Comparison of ENCODE assay signal across 24 mouse cellular contexts in the genomic region with DNA sequence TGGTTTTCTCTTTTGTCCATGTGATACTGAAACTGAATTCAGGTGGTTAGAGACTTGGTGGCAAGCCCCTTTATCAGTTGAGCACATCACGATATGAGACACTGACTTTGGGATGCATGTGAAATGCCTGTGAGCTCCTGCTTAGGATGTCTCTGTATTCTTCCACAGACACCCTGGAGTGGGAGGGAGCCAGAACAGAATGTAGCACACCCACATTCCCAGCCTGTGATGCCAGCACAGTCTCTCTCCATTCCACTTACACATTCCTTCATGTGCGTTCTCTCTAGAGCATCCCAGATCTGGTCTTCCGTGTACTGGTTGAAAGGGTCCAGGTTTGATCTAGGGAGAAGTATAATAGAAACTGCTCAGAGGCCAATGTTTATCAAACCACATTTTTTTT. TPM values are rescaled to one million over a fixed set of nuclear protein-coding genes. Genes with fewer than 3 reads are reported as not detected.
DNase-seq lines count a peak whose midpoint lies in the region; ATAC-seq lines count a peak whose summit lies in the region.
"Had no signal": no experiment of that assay in that cellular context is flagged by ENCODE, and none has a peak within 500 bp of the region (broad histone marks: within the 10 kb centered on the region; RNA-seq: fewer than 3 reads in every experiment).

No protein-coding gene starts in this region.

- no peak overlapping the region for H3K27ac ChIP-seq in kidney, embryonic 14.5 days (ENCODE audit: low read depth, low read length)
- H3K27ac ChIP-seq: hindbrain, embryonic 15.5 days; midbrain, embryonic 10.5 days; neural tube, embryonic 12.5 days had no signal

- peak; percentile 9 for DNase-seq in Muller cell, postnatal 12 days (ENCODE audit: inconsistent ontology term)
- DNase-seq in frontal cortex, adult 2 months (ENCODE audit: extremely low spot score in 1 of 2, low spot score in 1 of 2): peak; percentile 81 to 82
- DNase-seq in layer of hippocampus, adult 9-10 months (ENCODE audit: low spot score): peak; percentile 45
- DNase-seq in left cerebral cortex, postnatal 25 days (ENCODE audit: low spot score in 2 of 2): peak; percentile 67 to 95
- DNase-seq in cerebellum, adult 11-12 months: no peak
- DNase-seq in gastrocnemius, postnatal 36 days: no peak
- DNase-seq in kidney, adult 18-20 months: no peak
- DNase-seq: adrenal gland, postnatal 25 days; cerebellum, adult 9-10 months; gastrocnemius, postnatal 10 days; heart, postnatal 14 days; kidney, postnatal 10 days; liver; lung, adult 18-20 months had no signal

- ATAC-seq in kidney, embryonic 14.5 days (ENCODE audit: low FRiP score, low TSS enrichment): no peak
- ATAC-seq: activated CD4-positive, CD25-positive, alpha-beta regulatory T cell, adult 4 months; intestine, postnatal 0 days had no signal

- no peaks in the 10 kb centered on the region for H3K9me3 ChIP-seq in kidney, embryonic 14.5 days (ENCODE audit: control insufficient read depth, low read length)
- H3K9me3 ChIP-seq: hindbrain, embryonic 15.5 days; midbrain, embryonic 10.5 days; neural tube, embryonic 12.5 days had no signal

- no peaks in the 10 kb centered on the region for H3K4me1 ChIP-seq in kidney, embryonic 14.5 days (ENCODE audit: control insufficient read depth, insufficient read depth, low read length)
- H3K4me1 ChIP-seq: hindbrain, embryonic 15.5 days; midbrain, embryonic 10.5 days; neural tube, embryonic 12.5 days had no signal

- H3K9ac ChIP-seq in kidney, embryonic 14.5 days (ENCODE audit: low read depth, low read length): no peak overlapping the region
- H3K9ac ChIP-seq: hindbrain, embryonic 15.5 days; neural tube, embryonic 12.5 days had no signal

- H3K27me3 ChIP-seq in kidney, embryonic 14.5 days (ENCODE audit: control insufficient read depth, insufficient read depth, low read length): no peaks in the 10 kb centered on the region
- H3K27me3 ChIP-seq: hindbrain, embryonic 15.5 days; neural tube, embryonic 12.5 days had no signal

- WGBS in kidney, embryonic 14.5 days: 92% methylated on average over 3 of the region's 3 CpGs

- peaks cover 21% of the 10 kb centered on the region for H3K36me3 ChIP-seq in kidney, embryonic 14.5 days (ENCODE audit: control insufficient read depth, insufficient read depth, low read length)

- no peak overlapping the region for H3K4me3 ChIP-seq in kidney, embryonic 14.5 days (ENCODE audit: low read length)
- H3K4me3 ChIP-seq: hindbrain, embryonic 15.5 days; midbrain, embryonic 10.5 days; neural tube, embryonic 12.5 days had no signal

- intact Hi-C loops in left cerebral cortex, postnatal 25 days (cut with DNase I): no loop called here
- intact Hi-C loops in gastrocnemius, postnatal 36 days (cut with DNase I): no loop called here

- no peak overlapping the region for H3K4me2 ChIP-seq in kidney, embryonic 14.5 days (replicated peaks; ENCODE audit: low read depth, low read length)
- H3K4me2 ChIP-seq: hindbrain, embryonic 15.5 days; neural tube, embryonic 12.5 days had no signal

RNA-seq across cellular contexts. Expression of a gene that starts 13.4 kb away (rescaled TPM):
- polyA plus RNA-seq in frontal cortex, adult 2 months (2012; rRNA removed): not detected in 2 replicates
- not detected for total RNA-seq in left cerebral cortex, postnatal 25 days (2021)
- total RNA-seq in gastrocnemius, postnatal 36 days (2021): 1 to 10 TPM in 1 of 2 experiments, not detected in 1; 1.2 TPM
- polyA plus RNA-seq in kidney, embryonic 14.5 days (2014; fragmentation: Nextera tagmentation; extraction: Ambion mirVana): not detected in 2 replicates
- total RNA-seq: adrenal gland, postnatal 25 days; gastrocnemius, postnatal 10 days; left cerebral cortex, adult 8-10 months had no signal
- polyA plus RNA-seq: activated CD4-positive, CD25-positive, alpha-beta regulatory T cell, adult 4 months; forebrain, embryonic 11.5 days; hindbrain, embryonic 15.5 days; intestine, postnatal 0 days; midbrain, embryonic 10.5 days; neural tube, embryonic 12.5 days; small intestine, adult 2 months; stomach, embryonic 14.5 days had no signal

RNA-seq across cellular contexts. Expression of a gene that starts 36.4 kb away (rescaled TPM):
- polyA plus RNA-seq in frontal cortex, adult 2 months (2012; rRNA removed): 57.7 and 60.0 TPM in 2 replicates
- total RNA-seq in left cerebral cortex, postnatal 25 days (2021): 10 to 100 TPM; 53.3 to 54.4 TPM
- 10 to 100 TPM; 55.2 to 75.3 TPM for total RNA-seq in gastrocnemius, postnatal 36 days (2021)
- polyA plus RNA-seq in kidney, embryonic 14.5 days (2014; fragmentation: Nextera tagmentation; extraction: Ambion mirVana): 84.6 and 110 TPM in 2 replicates

Comparison
In these comparisons a context has a peak if more than half of its experiments do, and no peak if none do; other contexts are left out.
1. DNase-seq: peak in Muller cell, postnatal 12 days (single experiment), frontal cortex, adult 2 months (2 of 2), layer of hippocampus, adult 9-10 months (single experiment) and left cerebral cortex, postnatal 25 days (2 of 2); none in cerebellum, adult 11-12 months (single experiment), gastrocnemius, postnatal 36 days (0 of 2) and kidney, adult 18-20 months (single experiment).